Mouse (Mus musculus): ENCODE results near the gene 4930470P17Rik. TPM values are rescaled to one million over a fixed set of nuclear protein-coding genes. Genes with fewer than 3 reads are reported as not detected.

4930470P17Rik gene
- polyA plus RNA-seq, 1 experiment, result not detected

DNA sequence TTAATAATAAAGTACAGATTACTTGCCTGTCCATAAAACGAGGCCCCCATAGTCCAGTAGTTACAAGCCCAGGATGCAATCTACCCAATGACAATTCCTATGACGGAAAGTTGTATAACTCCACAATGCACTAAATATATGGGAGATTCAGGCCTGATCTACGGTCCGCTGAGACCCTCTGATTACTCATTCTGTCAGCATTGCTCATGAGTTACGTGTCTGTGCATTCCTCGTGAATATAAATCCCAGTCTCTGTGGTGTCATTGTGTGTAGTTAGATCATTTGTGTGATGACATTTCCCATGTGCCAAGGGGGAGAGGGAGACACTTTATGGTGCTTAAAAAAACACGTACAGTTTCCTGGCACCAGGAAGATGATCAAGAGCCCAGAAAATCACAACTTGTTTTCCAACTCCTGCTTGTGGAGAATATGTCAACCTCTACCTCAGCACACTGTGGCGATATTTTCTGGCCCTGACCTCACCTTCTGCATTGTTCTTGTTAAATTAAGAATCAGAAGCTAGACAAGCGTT is 13.4 kb downstream of the 4930470P17Rik start:
- no peak for DNase-seq (ENCODE audit: low read depth, low spot score)
- WGBS, result 61% methylated on average over 9 of the region's 9 CpGs

DNA sequence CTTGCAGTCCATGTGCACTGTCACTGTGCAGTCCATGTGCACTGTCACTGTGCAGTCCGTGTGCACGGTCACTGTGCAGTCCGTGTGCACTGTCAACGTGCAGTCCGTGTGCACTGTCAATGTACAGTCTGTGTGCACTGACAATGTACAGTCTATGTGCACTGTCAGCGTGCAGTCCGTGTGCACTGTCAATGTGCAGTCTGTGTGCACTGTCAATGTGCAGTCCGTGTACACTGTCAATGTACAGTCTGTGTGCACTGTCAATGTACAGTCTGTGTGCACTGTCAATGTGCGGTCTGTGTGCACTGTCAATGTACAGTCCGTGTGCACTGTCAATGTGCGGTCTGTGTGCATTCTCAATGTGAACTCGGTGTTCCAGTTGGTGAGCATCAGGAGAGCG is 17.1 kb downstream of the 4930470P17Rik start:
- DNase-seq (ENCODE audit: low read depth, low spot score), result no peak
- WGBS, result 92% methylated on average over 13 of the region's 13 CpGs

DNA sequence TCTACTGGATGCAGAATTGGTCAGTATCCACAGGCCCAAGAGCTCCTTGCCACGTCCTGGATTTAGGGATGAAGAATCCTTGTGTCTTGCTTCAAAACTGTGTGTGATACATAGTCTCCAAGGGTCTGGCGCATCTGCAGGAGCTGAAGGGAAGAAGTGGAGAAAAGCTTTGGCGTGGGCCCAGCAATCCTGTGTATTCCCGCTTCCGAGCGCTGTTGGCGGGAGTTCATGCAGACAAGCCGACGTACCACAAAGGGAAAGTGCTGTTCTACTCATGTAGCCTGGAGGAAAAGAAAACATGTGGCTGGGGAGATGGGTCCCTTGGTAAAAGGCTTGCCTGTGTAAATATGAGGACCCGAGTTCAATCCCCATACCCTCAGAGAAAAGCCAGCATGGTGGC is 22.3 kb downstream of the 4930470P17Rik start:
- DNase-seq (ENCODE audit: low read depth, low spot score), result no peak
- 76% methylated on average over 10 of the region's 10 CpGs for WGBS

DNA sequence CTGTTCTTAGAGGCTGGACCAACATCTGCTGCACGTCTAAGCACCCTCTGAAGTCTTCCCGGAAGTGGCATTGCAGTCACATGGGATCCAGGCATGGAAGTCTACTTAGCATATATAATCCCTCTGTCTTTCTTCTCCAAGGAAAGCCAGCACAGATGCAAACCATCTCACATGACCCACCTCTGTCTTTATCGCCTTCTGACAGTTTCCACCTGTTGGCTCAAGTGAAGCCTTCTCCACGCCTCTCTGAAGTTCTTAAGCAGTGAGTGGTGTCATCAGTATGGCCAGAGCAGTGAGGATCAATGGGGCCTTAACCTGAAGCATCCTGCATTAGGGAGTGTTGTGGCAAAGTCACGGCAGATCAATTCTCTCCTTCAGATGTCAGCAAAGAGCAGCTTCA is 23.2 kb downstream of the 4930470P17Rik start:
- 68% methylated on average over 5 of the region's 5 CpGs for WGBS
- DNase-seq (ENCODE audit: low read depth, low spot score), result no peak

DNA sequence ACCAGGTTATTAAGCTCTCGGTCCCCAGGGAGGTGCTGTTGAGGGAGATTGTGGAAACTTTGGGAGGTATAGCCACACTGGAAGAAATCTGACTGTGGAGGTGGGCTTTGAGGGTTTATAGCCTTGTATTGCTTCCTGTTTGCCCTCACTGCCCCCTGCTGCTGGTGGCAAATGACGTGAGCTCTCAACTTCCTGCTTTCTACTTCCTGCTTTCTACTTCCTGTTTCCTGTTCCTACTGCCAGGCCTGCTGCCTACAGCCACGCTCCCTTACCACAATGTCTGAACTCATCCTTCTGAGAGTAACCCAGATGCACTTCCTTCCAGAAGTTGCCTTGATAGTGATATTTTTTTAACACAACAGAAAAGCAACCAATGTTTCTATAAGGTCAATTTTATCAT is 24.3 kb downstream of the 4930470P17Rik start:
- no peak for DNase-seq (ENCODE audit: low read depth, low spot score)
- 66% methylated on average over 3 of the region's 3 CpGs for WGBS

DNA sequence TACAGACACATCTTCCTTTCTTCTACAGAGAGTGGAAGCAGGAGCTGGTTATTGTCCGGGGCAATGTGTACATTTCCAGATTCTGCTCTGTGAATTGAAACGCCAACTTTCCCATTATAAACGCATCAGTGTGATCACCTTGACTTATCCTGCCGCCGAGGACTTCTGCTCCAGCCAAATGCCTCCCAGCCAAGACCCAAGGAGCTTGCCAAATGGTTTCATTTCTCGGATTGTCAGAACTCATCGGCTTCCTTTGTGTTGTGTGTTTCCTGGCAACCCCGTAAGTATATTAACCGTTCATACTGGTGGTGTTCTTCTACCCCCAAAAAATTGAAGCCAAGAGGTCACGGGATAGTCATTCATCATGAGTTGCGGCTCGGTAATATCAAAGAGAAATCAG is 25.7 kb downstream of the 4930470P17Rik start:
- no peak for DNase-seq (ENCODE audit: low read depth, low spot score)
- WGBS, result 71% methylated on average over 12 of the region's 12 CpGs

DNA sequence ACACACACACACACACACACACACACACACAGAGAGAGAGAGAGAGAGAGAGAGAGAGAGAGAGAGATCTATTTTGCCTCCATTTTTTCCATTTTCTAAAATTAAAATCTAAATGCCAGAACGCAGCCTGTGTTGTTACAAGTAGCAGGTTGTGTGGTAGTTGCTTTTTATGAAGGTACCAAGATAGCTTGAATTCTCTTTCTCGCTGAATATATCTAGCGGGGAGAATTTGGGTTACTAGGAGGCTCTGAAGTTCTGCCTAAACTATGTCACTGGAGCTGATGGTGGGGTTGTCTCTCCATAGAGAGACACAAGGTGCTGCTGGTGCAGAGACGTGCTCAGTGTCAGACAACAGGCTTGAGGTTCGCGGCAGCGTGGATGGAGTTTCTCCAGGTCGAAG is 36.8 kb downstream of the 4930470P17Rik start:
- no peak for DNase-seq (ENCODE audit: low read depth, low spot score)
- WGBS, result 88% methylated on average over 8 of the region's 8 CpGs

DNA sequence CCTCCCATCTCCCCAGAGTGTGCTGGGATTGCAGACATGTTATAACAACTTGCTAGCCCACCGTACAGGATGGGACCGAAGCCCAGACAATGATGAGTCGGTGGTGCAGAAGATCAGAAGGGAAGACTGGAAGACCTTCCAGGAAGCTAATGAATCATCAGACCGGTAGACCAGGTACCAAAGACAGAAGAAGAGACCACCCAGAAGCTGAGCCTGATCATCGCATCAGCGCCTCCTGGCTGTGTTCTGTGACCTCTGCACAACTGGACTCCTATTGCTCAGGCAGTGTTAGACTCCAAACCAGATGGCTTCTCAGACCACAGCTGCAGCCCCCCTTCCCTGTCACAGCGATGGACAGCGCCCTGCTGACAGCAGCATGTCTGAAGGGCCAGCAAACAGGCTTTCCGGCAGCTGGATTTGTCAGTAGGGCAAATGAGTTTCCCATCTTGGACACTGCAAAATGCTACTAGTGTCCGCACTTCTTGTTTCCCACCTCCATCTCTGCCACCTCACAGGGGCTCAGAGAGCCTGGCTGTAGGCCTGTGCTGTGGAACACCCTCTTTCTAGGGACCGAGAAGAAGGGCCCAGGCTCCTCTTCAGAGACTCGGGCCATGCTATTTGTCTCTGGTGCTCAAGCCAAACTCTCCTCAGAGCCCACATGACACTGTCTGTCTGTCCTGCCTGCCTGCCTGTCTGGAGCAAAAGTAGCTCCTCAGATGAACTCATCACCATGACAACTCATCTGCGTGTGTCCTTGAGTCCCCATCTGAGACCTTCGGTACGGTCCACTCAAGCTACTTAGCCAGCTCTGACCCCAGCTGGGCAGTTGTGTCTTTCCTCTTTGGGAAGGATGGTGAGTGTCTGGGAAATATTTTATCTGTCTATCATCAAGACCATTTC is 37.6 kb downstream of the 4930470P17Rik start:
- 81% methylated on average over 15 of the region's 15 CpGs for WGBS
- DNase-seq (ENCODE audit: low read depth, low spot score), result no peak

DNA sequence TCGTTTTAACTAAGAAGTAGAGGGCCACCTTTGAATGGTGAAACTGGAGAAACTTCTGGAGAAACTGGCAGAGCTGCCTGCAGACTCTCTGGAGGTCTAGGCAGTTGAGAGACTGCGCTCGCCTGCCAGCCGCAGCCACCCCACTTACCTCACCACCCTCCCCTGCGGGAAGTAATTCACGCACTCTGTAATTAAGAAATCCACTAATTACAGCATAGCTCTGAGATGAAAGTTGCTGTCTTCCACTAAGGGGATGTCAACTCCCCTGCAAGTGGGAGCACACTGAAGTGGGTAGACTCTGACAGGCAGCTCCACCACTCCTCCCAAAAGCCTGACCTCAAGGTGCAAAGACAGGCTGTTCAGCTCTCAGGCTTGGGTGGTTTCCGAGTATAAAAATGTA is 49.7 kb downstream of the 4930470P17Rik start:
- 71% methylated on average over 7 of the region's 7 CpGs for WGBS
- no peak for DNase-seq (ENCODE audit: low read depth, low spot score)

DNA sequence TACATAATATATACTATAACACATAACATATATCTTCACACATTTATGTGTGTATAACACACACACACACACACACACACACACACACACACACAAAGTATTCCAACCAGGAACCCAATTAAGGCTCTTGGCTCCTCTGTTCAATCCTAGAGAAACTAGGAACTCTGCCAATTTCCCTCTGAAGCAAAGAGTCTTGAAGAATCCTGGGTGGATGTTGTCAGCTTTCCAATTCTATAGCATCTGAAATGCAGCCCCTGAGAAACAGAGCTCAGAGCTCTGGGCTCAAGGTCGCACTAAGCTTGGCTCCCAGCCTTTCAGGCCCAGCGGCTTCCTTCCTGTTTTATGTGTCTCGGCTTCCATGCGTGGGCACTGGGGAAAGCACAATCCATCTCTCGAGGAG is 51.6 kb downstream of the 4930470P17Rik start:
- no peak for DNase-seq (ENCODE audit: low read depth, low spot score)
- 39% methylated on average over 5 of the region's 5 CpGs for WGBS

DNA sequence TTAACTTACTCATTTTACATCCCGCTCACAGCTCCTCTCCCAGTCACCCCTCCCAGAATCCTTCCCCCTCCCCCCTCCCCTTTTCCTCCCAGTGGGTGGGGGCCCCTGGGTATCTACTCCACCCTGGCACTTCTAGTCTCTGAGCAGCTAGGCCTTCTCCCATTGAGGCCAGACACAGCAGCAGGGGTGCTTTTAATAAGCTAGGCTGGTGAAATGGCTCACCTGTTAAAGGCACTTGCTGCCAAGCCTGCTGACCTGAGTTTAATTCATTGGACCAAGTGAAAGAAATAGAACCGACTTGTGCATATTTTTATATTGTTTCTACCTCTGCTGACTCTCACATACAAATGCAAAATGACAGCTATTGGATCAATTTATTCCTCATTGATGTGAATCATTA is 52.7 kb downstream of the 4930470P17Rik start:
- 84% methylated on average over 2 of the region's 2 CpGs for WGBS
- DNase-seq (ENCODE audit: low read depth, low spot score), result no peak

DNA sequence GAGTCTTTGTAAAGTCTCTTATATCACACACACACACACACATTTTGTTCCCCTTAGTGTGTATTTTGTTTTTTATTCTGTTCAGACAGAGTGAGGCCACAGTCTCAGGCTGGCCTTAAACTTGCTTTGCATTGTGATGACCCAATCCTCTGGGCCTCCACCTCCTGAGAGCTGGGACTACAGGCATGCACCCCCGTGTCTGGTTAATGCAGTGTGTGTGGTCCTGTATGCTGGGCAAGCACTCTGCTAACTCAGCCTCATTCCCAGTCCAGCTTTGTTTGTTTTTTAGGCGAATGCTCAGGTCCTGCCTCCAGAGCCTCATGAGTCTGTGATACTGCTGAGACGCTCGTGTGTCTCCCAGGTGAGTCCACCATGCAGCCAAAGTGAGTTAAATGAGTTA is 53.8 kb downstream of the 4930470P17Rik start:
- WGBS, result 49% methylated on average over 4 of the region's 4 CpGs
- DNase-seq (ENCODE audit: low read depth, low spot score), result no peak

DNA sequence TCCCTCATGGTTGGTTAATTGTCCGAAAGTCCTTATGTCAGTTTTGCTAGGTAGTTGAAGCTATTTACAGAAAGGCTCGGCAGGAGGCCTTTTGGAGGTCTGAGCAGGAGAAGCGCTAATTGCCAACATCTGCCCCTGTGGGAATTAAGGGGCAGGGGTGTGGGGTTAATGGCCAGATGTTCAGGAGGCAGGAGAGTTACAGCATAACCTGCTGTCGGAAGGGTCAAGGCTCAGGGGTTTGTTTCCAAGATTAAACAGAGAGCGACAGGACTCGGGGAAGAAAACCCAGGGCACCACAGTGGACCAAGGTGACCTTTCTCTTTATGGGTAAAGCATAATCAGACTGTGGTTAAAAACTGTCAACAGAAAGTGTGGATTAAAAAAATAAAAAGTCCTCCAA is 54.3 kb downstream of the 4930470P17Rik start:
- 62% methylated on average over 6 of the region's 6 CpGs for WGBS
- DNase-seq (ENCODE audit: low read depth, low spot score), result no peak

DNA sequence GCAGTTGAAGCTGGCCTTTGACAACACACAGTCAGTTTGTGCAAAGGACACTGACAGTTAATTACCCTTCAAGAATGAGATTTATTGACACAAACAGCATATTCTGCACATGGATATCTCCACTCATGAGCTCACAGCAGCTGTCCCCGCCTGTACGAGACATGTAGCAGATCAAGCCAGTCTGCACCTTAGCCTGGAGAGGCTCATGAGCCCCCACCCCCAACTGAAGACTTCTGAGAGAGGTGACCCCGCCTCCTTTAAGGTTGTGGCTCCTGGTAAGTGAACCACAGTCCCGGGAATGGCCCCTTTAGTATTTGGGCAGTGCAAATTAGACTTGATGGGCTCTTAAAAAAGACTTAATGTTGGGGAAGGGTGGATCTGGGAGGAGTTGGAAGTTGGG is 56.1 kb downstream of the 4930470P17Rik start:
- no peak for DNase-seq (ENCODE audit: low read depth, low spot score)
- WGBS, result 34% methylated on average over 4 of the region's 4 CpGs

DNA sequence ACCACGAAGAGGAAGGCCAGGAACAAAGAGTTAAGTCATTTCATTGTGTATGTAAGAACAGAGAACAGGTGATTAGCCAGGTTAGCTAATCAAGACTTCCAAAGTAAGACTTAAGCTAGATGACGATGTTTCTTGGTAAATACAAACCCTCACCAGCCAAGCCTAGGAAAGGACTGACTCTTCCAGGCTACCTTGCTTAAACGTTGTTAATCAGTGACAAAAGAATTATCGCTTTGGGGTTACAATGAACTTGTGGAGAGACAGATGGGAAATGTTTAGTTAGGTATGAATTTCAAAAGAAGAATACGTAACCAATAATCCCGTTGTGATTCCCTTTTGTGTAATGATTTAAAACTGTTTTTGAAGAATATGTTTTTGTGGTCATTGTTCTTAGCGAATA is 56.9 kb downstream of the 4930470P17Rik start:
- no peak for DNase-seq (ENCODE audit: low read depth, low spot score)
- 43% methylated on average over 7 of the region's 7 CpGs for WGBS

DNA sequence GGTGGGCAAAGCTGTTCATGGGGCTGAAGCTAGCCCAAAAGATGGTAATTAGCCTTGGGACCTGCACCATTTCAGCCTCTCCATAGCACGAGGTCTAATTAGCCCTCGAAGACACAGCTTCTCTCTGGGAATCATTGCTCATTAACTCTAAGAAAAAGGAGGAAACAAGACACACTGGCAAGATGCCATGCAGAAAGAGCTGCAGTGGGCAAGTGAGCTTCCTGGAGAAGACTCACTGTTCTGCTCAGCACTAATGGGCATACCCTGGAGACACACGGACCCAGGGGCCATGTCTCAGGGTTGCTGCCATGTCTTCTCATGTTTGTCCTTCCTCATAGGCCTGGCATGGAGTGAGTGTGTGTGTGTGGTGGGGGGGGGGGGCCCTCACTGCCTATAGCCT is 57.7 kb downstream of the 4930470P17Rik start:
- WGBS, result 31% methylated on average over 3 of the region's 3 CpGs
- no peak for DNase-seq (ENCODE audit: low read depth, low spot score)

DNA sequence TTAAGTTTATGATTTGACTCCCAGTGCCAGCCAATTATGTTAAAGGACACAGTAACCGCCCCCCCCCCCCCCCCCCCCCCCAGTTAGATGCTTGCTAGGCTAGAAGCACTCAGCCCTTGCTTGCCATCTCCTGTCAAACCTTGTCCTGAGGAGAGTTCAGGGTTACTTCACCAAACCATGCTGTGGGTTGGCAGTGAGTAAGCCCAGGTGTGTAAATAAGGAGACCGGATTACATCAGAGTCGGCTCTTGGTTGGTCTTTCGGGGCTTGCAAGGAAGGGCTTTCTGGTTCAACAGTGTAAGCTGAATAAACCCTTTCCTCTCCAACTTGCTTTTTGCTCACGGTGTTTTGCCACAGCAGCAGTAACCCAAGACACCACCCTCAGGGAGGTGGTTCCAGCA is 58.2 kb downstream of the 4930470P17Rik start:
- 42% methylated on average over 5 of the region's 5 CpGs for WGBS
- DNase-seq (ENCODE audit: low read depth, low spot score), result no peak

DNA sequence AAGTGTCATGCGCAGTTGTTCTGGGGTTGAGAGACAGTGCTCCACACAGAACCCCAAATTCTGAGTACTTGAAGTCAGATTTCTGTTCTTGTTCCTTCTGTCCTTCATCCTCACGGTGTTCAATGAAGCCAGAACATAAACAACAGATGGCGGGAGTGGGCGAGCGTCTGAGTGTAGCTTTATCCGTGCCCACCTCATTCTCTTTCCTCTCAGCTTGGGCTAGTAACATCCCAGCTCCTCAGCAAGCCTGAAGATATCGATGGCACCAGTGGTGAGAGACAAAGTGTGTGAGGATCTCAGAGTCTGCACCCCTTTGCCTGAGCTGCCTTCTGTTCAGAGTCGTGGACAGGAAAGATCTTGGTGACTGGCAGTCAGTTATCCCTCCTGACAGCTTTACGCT is 62.6 kb downstream of the 4930470P17Rik start:
- DNase-seq (ENCODE audit: low read depth, low spot score), result no peak
- WGBS, result 81% methylated on average over 9 of the region's 9 CpGs

DNA sequence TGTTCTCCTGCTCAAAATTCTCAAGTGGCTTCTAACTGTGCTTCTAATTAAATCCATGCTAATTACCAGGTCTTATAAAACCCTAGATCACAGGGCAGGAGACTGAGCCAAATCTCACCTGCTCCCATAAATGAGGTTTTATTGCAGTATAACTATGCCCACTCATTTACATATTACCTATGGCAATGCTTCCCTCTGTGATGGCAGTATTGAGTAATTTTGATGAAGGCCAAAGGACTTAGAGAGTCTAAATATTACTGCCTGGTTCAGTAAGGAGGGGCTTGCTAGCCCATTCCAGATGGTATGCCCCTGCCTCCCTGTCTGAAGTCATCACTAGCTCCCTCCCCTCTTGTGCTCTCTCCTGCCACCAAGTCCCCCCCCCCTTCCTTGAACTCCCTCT is 66.0 kb downstream of the 4930470P17Rik start:
- no peak for DNase-seq (ENCODE audit: low read depth, low spot score)

DNA sequence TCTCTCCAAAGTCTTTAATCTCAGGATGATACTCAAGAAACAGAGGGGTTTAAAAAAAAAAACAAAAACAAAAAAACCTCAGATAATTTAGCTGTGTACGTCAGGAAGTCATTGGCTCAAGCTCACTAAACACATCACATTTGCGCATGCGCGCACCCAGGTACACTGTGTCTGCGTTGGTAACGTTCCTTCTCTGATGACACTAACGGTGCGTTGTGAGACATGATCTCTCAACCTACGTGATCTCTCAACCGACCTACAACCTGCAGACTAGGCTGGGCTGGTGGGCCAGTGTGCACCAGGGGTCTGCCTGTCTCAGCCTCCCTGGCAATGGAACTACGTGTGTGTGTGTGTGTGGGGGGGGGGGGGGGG is 67.0 kb downstream of the 4930470P17Rik start:
- 92% methylated on average over 11 of the region's 11 CpGs for WGBS
- DNase-seq (ENCODE audit: low read depth, low spot score), result no peak

DNA sequence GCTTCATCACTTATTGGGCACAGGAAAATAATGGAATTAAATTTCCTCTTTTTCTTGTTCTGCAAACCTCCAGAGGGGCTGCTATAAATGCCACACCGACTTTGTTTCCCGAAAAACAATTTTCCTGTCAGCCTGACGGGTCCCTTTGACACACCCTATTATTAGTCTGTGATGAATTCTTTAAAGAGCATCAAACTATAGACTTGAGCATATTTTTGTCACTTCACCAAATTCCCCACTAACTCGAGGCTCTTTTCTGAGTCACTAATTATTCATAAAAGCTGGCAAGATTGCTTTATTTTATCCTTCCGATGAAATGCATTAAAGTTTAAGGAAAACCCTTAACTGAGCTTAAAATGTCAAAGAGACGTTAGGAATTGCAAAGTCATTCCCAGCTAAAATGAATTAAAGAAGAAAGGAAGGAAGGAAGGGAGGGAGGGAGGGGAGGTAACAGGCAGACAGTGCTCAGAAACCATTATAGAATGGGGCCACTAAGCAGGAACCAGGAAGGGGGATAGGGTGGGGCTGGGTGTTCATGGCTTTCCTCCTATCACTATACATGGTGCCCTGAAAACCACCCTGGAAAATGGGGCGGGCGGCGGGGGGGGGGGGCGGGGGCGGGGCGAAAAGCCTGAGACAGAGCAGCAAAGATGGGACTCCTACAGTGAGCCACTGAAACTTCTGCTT is 67.6 kb downstream of the 4930470P17Rik start:
- WGBS, result 50% methylated on average over 12 of the region's 12 CpGs
- no peak for DNase-seq (ENCODE audit: low read depth, low spot score)

All from large intestine, adult 2 months (tissue).